Mouse (Mus musculus): ENCODE data around the gene Cd5l. TPM values are rescaled to one million over a fixed set of nuclear protein-coding genes. Genes with fewer than 3 reads are reported as not detected.
"Not testable (repeated sequence)": the region's sequence is repeated elsewhere in the genome, so short reads cannot be mapped to it uniquely, and the experiment has no call there.

The Cd5l gene
- 0.12 and 0.43 TPM in 2 replicates for polyA plus RNA-seq (2012; rRNA removed)

DNA sequence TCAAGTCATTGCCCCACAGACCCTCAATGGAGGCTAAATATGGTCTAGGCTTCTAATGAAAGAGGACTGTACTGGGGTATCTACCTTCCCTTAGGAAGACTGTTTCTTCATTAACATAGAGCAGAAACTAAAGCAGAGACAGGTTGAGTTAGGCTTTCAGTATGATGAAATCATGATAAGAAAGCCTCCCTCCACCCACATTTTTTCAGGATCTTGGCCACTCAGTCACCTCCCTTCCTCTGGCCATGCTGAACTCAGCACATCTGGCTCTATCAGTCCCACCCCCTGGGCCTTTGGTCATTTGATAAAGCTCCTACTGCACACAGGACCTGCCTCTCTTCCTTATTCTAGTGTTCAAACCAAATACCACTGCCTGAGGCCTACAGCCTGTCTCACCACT, at the start of gene Cd5l:
Gene Cd5l, plus strand, starts transcription at position 301 of the 400 bp plus-strand sequence.
- DNase-seq (ENCODE audit: low read depth, low spot score): no peak

DNA sequence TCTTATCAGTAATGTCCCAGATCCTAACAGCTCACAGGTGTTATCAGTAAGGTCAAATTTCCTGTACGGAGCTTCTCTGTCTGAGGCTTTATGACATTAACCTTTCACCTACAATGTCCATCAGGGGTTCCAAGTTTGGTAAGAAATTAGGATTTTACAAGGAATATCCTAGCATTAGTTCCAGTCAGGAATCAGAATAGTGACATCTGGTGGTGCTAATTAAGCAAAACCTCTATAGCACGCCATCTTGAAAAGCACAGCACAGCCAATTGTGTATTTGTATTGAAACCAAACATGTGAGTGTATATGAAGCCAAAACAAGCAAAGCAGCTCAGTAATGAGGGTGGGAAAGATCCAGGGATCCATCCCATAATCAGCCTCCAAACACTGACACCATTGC, 47.8 kb upstream of the Cd5l start:
- 49% methylated on average over 2 of the region's 2 CpGs for WGBS

DNA sequence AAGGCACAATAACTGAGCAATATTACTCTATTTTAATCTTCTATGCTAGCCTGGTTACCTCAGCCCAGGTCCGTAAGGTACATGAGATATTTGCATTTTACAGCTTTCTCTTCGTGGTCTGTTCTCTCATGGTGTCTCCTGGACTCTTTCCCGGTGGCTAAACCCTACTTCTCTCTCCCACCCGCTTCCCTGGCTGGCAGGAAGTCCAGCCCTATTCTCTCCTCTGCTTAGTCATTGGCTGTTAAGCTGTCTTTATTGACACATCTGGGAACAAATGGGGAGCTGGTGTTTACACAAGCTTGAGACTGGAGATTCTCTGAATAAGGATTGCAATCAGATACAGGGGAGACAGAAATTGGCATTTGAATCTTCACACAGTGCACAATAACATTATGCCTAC, 35.1 kb upstream of the Cd5l start:
- no peak for DNase-seq (ENCODE audit: low read depth, low spot score)
- 46% methylated on average over 4 of the region's 4 CpGs for WGBS

More for the DNA sequence above, 47.8 kb upstream of the Cd5l start:
- no peak for DNase-seq (ENCODE audit: low read depth, low spot score)

DNA sequence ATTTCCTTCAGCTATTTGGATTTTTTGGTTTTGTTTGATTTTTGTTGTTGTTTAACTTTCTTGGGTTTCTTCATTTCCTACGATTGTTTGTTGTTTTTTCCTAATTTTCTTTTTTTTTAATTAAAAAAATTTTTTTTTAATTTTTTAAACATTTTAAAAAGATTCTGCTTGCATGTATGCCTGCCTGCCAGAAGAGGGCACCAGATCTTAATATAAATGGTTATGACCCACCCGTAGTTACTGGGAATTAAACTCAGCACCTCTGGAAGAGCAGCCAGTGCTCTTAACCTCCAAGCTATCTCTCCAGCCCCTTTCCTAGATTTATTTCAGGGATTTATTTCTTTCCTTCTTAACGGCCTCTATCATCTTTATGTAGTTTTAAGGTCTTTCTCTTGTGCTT, 33.9 kb upstream of the Cd5l start:
- no peak for DNase-seq (ENCODE audit: low read depth, low spot score)
- 9% methylated on average over 3 of the region's 3 CpGs for WGBS

DNA sequence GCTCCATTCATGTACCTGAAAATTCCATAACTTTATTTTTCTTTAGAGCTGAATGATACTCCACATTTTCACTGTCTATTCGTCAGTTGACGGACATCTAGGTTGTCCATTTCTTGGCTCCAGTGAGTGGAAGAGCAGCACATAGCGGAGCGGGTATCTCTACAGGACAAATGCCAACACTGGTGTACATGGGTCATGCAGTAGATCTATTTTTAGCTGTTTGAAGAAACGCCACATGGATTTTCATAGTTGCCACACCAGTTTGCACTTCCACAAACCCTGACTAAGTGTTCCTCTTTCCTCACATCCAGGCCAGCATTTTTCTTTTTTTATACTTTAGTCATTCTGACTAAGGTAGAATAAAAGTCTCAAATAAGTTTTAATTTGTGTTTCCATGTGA, 19.8 kb upstream of the Cd5l start:
- WGBS: 82% methylated on average over 5 of the region's 5 CpGs
- DNase-seq (ENCODE audit: low read depth, low spot score): no peak

DNA sequence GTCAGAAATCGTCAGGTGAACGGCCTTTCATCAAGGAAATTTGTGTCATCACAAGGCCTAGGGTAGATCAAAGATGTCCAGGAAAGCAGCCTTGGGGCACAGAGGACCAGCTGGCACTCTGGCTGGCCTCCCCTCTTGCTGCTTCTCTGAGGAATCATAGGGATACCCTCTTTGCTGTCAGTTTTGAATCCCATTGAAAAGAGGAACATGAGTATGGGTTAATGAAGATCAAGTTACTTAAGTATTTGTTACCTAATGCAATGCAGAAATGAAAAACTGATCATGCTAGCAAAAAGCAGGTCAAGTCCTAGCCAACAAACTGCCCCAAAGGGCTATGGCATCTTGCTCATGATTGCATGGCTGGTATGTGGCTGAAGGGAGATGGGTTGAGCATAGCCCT, 6.7 kb upstream of the Cd5l start:
- DNase-seq (ENCODE audit: low read depth, low spot score): not testable (repeated sequence)
- 86% methylated on average over 2 of the region's 2 CpGs for WGBS

DNA sequence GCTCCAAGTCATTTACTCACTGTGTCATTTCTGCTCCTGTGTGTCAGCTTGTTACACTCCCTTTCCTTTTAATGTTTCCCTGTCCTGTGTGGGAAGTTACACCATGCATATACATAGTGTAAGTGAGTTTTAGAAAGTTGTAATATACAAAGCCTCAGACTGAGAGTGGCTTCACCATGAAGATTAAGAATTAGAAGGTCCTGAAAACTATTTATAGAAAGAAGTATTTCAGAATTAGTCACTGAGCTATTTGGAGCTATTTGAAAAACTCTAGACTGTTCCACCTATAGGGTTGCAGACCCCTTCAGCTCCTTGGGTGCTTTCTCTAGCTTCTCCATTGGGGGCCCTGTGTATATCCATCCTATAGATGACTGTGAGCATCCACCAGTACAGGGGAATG, 1.5 kb downstream of the Cd5l start:
- no peak for DNase-seq (ENCODE audit: low read depth, low spot score)

DNA sequence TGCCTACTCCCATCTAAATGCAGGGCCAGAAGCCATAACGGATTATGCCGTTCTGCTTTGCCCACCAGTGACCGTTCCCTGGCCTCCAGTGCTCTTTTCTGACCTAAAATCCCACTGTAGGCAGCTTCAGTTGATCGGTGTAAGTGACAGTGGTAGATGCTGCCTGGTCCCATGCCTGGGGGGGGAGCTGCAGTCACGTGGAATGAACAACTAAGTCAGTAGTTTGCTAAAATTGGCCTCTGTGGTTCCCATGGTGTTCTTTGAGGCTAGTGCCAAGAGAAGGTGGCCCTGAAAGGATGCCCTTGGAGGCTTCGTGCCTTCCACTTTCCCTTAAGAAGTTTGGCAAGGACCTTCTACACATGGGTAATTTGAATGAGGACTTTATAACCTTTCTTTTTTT, 2.8 kb downstream of the Cd5l start:
- 85% methylated on average over 6 of the region's 6 CpGs for WGBS

DNA sequence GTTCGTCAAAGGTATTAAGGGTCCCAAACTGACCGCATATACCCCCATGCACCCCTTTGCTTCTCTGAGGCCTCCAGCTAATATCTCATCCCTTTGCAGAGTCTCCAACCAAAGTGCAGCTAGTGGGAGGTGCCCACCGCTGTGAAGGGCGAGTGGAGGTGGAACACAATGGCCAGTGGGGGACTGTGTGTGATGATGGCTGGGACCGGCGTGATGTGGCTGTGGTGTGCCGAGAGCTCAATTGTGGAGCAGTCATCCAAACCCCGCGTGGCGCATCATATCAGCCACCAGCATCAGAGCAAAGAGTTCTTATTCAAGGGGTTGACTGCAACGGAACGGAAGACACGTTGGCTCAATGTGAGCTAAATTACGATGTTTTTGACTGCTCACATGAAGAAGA, 8.0 kb downstream of the Cd5l start:
- 91% methylated on average over 14 of the region's 14 CpGs for WGBS

More for the DNA sequence above, 2.8 kb downstream of the Cd5l start:
- no peak for DNase-seq (ENCODE audit: low read depth, low spot score)

DNA sequence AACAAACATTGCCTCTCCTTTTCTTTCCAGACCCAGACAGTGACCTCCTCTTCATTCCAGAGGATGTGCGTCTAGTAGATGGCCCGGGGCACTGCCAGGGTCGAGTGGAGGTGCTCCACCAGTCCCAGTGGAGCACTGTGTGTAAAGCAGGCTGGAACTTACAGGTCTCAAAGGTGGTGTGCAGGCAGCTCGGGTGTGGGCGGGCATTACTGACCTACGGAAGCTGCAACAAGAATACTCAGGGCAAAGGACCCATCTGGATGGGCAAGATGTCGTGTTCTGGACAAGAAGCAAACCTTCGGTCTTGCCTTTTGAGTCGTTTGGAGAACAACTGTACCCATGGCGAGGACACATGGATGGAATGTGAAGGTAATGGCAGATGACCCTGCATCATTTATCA, 9.8 kb downstream of the Cd5l start:
- DNase-seq (ENCODE audit: low read depth, low spot score): no peak
- 82% methylated on average over 10 of the region's 10 CpGs for WGBS

More for the DNA sequence above, 8.0 kb downstream of the Cd5l start:
- DNase-seq (ENCODE audit: low read depth, low spot score): no peak

DNA sequence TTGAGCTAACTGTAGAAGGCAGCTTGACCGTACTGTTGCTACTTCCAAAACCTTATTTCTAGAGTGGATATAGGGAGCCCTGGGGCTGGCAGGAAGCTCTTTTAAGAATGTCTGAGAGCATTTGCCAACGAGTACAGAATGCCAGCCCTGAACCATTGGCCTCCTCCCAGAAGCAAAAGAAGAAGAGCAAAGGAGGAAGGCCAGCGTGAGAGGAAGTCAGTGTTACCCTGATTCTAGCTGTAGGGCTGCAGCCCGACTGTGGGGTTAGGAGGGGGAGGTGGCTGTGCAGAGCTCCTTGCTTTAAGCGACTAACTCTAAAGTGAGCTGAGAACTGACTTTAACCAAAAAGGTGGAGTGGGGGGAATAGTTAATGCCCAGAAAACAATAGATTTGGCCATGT, 11.5 kb downstream of the Cd5l start:
- 67% methylated on average over 5 of the region's 5 CpGs for WGBS
- DNase-seq (ENCODE audit: low read depth, low spot score): no peak

DNA sequence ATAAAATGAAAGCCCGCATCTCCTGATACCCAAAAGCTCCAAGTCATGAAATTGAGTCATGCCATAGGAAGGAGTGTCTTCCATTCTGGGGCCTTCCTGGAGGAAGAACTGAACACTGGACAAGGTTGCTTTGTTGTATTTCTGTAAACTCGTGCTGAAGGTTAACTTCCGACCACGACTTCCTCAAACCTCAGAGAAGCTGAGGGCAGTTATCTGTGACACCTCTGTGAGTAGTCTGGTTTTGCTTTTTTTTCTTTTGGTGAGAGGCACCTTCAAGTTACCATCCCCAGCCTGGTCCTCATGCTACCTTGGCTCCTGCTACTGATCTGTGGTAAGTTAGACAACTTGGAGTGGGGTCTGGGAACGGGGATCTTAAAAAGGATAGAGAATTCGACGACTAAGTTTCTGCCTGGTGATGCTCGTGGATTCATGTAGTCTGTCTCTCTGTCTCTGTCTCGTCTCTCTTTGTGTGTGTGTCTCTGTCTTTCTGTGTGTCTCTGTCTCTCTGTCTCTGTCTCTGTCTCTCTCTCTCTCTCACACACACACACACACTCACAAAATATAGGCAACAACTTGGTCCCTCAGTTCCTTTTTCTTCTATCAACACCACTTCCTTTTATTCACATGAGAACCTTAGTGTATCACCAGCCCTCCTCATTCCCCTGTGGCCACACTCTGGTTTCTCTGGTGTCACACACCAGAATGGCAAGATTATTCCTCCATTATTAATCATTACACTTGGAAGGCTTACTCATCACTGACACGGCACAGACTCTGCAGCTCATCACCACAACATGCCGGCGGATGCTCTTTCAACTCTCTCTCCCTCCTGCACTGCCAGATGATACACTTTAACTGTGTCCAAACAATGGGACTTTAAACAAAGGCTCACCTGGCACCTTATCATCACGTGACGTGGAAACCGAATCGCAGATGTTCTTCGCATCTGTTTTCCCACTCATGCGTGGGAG, 18.8 kb downstream of the Cd5l start, which contains the start of gene Fcrl1:
Gene Fcrl1, plus strand, starts transcription at position 193 of the 971 bp plus-strand sequence.
- whole genome bisulfite sequencing: 52% methylated on average over 18 of the region's 18 CpGs
- no peak for DNase-seq (ENCODE audit: low read depth, low spot score)

DNA sequence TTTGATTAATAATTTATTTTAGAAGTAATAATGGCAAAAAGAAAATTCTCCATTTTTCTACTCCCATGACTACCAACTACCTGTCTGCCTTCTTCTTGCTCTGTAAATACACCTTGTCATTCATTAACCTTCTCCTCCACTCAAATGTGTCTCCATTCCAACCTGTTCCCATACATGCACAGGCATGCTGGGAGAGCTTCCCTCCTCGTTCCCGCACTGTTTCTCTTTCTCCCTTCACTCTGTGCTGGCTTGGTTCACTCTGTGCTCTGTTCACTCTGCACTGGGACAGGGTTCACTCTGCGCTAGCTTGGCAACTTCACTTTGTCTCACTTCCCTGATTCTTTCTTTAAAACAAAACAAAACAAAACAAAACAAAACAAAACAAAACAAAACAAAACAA, 19.5 kb downstream of the Cd5l start:
- WGBS: 22% methylated on average over 3 of the region's 3 CpGs
- DNase-seq (ENCODE audit: low read depth, low spot score): no peak

DNA sequence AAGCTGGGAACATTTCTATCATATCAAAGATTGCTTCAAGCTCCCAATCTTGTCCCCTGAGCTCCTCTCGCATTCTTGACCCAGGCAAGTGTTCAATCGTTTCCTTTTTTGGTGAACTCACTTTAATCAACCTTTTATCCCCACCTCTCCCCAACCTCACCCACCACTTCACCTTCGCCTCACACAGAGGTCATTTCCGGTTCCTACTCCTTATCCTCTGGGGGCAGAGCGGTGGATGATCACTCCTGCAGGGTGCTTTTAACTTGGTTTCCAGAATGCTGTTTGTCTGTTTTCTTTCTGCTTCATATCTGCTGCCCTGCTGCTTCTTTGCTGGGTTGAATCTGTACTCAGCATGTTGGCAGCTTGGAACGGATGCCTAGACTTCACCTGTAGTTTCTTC, 20.0 kb downstream of the Cd5l start:
- WGBS: 30% methylated on average over 6 of the region's 6 CpGs
- DNase-seq (ENCODE audit: low read depth, low spot score): no peak

DNA sequence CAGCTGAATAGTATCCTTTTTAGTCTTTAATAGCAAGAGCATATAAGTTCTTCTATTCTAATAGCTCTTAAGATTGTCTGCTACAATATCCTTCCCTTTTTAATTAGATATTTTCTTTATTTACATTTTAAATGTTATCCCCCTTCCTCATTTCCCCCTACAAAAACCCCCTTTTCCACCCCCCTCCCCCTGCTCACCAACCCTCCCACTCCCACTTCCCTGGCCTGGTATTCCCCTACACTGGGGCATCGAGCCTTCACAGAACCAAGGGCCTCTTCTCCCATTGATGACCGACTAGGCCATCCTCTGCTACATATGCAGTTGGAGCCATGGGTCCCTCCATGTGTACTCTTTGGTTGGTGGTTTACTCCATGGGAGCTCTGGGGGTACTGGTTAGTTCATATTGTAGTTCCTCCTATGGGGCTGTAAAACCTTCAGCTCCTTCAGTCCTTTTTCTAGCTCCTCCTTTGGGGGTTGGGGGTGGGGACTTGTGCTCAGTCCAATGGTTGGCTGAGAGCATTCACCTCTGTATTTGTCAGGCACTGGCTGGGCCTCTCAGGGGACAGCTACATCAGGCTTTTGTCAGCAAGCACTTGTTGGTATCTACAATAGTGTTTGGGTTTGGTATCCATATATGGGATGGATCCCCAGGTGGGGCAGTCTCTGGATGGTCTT, 22.1 kb downstream of the Cd5l start:
- not testable (repeated sequence) for DNase-seq (ENCODE audit: low read depth, low spot score)
- WGBS: 81% methylated on average over 2 of the region's 2 CpGs

DNA sequence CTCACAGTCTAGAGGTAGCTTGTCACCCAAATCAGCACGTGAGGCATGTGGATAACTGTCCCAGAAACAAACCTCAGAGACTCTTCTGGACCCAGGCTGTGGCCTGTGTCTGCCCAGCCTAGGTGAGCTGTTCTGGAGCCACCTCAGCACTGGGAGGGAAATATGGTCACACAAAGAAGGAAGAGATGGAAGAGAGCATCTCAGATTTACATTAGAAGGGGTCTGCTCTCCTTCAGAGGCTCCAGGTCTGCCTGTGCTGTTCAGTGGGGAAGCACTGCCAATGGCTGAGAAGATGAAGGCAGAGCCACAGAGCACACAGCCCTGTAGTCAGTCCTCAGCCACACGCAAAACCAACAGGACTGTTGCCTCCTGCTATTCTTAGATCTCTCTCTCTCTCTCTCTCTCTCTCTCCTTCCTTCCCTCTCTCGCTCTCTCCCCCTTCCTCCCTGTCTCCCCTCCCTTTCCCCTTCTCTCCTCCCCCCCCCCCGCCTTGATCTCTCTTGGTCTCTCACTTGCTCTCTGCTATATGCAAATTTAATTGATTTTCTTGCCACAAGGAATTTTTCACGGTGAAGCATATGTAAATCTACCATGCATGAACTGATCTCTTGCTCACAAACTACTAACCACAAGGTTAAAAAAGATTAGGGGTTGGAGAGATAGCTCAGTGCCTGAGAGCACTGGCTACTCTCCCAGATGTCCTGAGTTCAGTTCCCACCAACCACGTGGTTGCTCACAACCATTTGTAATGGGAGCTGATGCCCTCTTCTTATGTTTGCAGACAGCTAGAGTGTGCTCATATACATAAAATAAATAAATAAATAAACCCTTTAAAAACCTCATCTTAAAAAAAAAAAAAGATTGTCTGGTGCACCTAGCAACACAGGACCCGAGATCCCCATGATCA, 24.4 kb downstream of the Cd5l start:
- WGBS: 52% methylated on average over 7 of the region's 7 CpGs
- DNase-seq (ENCODE audit: low read depth, low spot score): no peak

DNA sequence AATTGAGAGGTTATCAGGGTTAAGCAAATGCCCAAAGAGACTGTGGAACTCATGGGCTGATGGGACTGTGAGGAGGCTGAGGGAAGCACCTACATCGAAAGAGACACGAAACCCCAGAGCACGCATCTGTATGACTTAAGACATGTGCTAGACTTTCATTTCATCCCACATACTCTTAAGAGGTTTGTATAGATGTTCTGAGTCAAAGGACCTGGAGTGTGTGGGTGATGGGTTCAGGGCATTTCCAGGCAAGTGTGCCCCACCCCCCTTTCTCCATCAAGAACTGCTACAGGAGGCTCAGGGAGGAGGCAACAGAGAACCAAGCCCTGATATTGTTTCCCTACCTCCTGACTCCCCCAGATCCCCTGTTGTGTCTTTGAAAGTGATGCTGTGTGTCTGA, 25.6 kb downstream of the Cd5l start:
- 84% methylated on average over 3 of the region's 3 CpGs for WGBS
- no peak for DNase-seq (ENCODE audit: low read depth, low spot score)

DNA sequence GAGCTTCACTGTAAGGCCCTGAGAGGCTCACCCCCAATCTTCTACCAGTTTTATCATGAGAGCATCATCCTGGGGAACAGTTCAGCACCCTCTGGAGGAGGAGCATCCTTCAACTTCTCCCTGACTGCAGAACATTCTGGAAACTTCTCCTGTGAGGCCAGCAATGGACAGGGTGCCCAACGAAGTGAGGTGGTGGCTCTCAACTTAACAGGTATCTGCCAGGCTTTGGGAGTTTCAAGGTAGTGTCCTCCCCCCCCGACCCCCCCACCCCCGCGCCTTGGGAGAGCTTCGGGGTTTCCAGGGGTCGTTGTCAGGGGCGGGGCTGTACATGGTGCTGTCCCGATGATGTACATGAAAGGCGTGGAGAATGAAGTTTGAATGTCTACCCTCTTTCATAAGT, 27.4 kb downstream of the Cd5l start:
- no peak for DNase-seq (ENCODE audit: low read depth, low spot score)
- 62% methylated on average over 9 of the region's 9 CpGs for WGBS

DNA sequence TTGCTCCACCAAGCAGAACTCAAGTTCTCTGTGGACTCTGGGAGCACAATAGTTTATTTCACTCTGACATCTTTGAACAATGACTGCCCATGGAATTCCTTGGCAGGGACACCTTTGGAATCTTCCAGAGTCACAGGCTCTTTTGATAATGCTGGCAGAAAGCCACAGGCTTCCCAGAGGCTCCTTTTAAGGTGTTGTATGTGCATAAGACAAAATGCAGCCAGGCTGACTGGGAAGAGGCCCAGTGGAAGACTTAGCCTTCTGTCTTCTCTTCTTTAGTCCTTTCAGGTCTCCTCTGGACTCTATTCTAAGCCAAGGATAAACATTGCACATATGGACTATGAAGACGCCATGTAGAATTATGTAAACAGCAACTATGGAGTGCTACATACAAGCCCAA, 33.3 kb downstream of the Cd5l start:
- no peak for DNase-seq (ENCODE audit: low read depth, low spot score)

DNA sequence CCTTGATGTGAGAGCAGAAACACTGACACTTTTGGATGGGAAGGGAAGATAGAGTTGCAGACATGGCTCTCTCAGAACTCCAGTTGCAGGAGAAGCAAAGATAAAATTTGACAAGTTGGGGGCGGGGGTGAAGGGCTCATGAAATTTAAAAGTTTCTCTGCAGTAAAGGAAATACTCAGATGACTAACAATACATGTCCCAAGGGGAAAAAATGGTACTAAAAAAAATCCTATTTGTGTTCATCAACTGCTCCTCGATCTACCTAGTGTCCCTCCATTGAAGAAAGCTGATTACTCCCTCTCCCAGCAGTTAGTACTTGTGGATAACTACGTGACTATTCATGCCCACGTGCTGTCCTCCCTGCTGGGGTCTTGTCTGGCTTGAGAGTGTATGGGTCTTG, 41.1 kb downstream of the Cd5l start:
- no peak for DNase-seq (ENCODE audit: low read depth, low spot score)
- 71% methylated on average over 4 of the region's 4 CpGs for WGBS

More for the DNA sequence above, 33.3 kb downstream of the Cd5l start:
- WGBS: 59% methylated on average over 1 of the region's 1 CpGs
